Mouse (Mus musculus) common myeloid progenitor, adult 5-6 weeks (primary cell): ENCODE data around the gene Olfr1243. TPM values are rescaled to one million over a fixed set of nuclear protein-coding genes. Genes with fewer than 3 reads are reported as not detected.
"Not testable (repeated sequence)": the region's sequence is repeated elsewhere in the genome, so short reads cannot be mapped to it uniquely, and the experiment has no call there.

Experiments used
- ATAC-seq: replicated peaks from 2 replicates; pipeline ENCODE4 v1.8.0; 2016; ENCODE audit warnings: low read depth, mild to moderate bottlenecking, moderate TSS enrichment, inconsistent platforms; ENCODE audit not compliant: poor library complexity, severe bottlenecking
- total RNA-seq: library from RNA; stranded (forward); fragments of 200-1000, 187-1606 nt; gene quantifications from 2 replicates; pipeline ENCODE4 v1.2.3, GENCODE M21; 2017

The Olfr1243 gene
- total RNA-seq, result not detected in 2 replicates

GRCm38 (mm10) chr2:89531387-89531786 is at the start of gene Olfr1243:
TSS of gene Olfr1243 (minus strand) at chr2:89531487.
- ATAC-seq, result no peak

- no peak for ATAC-seq
Observed at GRCm38 (mm10) chr2:89578347-89578746, 47.1 kb upstream of the Olfr1243 start, which contains the start of gene Olfr1245. TSS of gene Olfr1245 (minus strand) at chr2:89578447.

- ATAC-seq, result not testable (repeated sequence)
Observed at GRCm38 (mm10) chr2:89562706-89563105, 31.4 kb upstream of the Olfr1243 start.

- no peak for ATAC-seq
Observed at GRCm38 (mm10) chr2:89544516-89544915, 13.2 kb upstream of the Olfr1243 start.

- ATAC-seq, result no peak
Observed at GRCm38 (mm10) chr2:89539923-89540322, 8.6 kb upstream of the Olfr1243 start.

- no peak for ATAC-seq
Observed at GRCm38 (mm10) chr2:89498235-89498634, 33.1 kb downstream of the Olfr1243 start, which contains the start of gene Olfr1242. TSS of gene Olfr1242 (minus strand) at chr2:89498335.

GRCm38 (mm10) chr2:89487026-89487425 is 44.3 kb downstream of the Olfr1243 start, which contains the start of gene Olfr1241:
TSS of gene Olfr1241 (minus strand) at chr2:89487126.
- ATAC-seq, result no peak

Other genes with a start within 250 kb of the Olfr1243 start
- not detected in 2 replicates for gene Olfr1229, start 243.5 kb downstream of the Olfr1243 start, total RNA-seq
- not detected in 2 replicates for gene Olfr1230, start 234.2 kb downstream of the Olfr1243 start, total RNA-seq
- not detected in 2 replicates for gene Olfr1231, start 224.4 kb downstream of the Olfr1243 start, total RNA-seq
- not detected in 2 replicates for gene Olfr1232, start 201.8 kb downstream of the Olfr1243 start, total RNA-seq
- not detected in 2 replicates for gene Olfr1233, start 189.1 kb downstream of the Olfr1243 start, total RNA-seq
- not detected in 2 replicates for gene Olfr1234, start 166.6 kb downstream of the Olfr1243 start, total RNA-seq
- not detected in 2 replicates for gene Olfr1238, start 121.8 kb downstream of the Olfr1243 start, total RNA-seq
- gene Olfr1239, start 111.1 kb downstream of the Olfr1243 start, total RNA-seq, result not detected in 2 replicates
- gene Olfr1240, start 88.5 kb downstream of the Olfr1243 start, total RNA-seq, result not detected in 2 replicates
- not detected in 2 replicates for gene Olfr1241, start 44.4 kb downstream of the Olfr1243 start, total RNA-seq
- not detected in 2 replicates for gene Olfr1242, start 33.2 kb downstream of the Olfr1243 start, total RNA-seq
- not detected in 2 replicates for gene Olfr1245, start 47.0 kb upstream of the Olfr1243 start, total RNA-seq
- not detected in 2 replicates for gene Olfr1246, start 61.7 kb upstream of the Olfr1243 start, total RNA-seq
- gene Olfr1247, start 82.6 kb upstream of the Olfr1243 start, total RNA-seq, result not detected in 2 replicates
- not detected in 2 replicates for gene Olfr1248, start 86.8 kb upstream of the Olfr1243 start, total RNA-seq
- not detected in 2 replicates for gene Olfr1249, start 103.5 kb upstream of the Olfr1243 start, total RNA-seq
- not detected in 2 replicates for gene Olfr1250, start 130.0 kb upstream of the Olfr1243 start, total RNA-seq
- not detected in 2 replicates for gene Olfr1251, start 140.4 kb upstream of the Olfr1243 start, total RNA-seq
- not detected in 2 replicates for gene Olfr1252, start 193.5 kb upstream of the Olfr1243 start, total RNA-seq
- not detected in 2 replicates for gene Olfr1253, start 225.6 kb upstream of the Olfr1243 start, total RNA-seq